Mouse (Mus musculus) thymus, adult 18-20 months (tissue): ENCODE results near the gene Serpinf1.

ENCODE experiments used
- DNase-seq, 2 experiments: peaks; one replicate each; pipeline ENCODE4 v3.0.0; 2022; ENCODE audit warnings: mixed read lengths in 2 of 2

Gene Serpinf1

GRCm38 (mm10) chr11:75455041-75455736 is 32.7 kb upstream of the Serpinf1 start:
- DNase-seq, result peak in 1 of 2 experiments; percentile 26

DNA sequence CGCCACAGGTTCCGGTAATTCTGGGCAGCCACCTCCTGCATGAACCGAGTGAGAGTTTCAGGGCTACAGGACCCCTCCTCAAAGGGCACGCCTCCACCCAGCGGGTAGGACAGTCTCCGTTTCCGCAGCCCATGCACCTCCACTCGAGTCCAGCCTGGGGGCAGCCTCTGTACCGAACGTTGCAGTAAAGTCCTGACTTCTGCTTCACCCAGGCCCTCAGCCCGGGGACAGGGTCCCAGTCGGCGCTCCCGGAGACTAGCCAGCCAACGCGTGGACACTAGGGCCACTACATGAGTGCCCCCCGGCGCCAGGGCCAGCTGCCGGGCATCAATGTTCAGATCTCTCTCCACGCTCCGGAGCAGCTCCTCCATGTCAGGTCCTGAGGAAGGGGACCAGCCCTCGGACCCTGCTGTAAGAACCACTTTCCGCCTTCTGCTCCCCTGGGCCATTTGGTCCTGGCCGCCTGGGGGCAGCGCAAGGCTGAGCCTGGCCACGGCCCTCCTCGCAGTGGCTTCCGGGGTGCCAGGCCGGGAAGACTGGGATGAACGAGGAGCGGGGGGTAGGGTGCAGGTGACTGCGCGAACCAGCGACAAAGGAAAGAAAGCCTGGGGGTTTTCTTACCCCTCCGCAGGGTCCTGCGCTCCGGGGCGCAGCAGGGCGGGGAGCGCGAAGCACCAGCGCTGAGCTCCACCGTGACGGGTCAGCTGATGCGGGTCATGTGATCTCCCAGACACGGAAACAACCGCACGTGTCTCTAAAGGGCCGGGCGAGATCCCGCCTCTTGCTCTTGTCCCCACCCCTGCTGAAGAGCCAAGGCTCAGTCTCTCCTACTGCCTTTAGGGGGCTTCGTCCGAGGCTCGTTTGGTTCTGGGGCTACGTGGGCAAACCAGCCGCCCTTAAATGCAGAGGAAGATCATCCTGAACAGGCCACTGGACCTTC is 31.8 kb upstream of the Serpinf1 start, which contains the start of gene Wdr81:
TSS of gene Wdr81 (minus strand) at position 727 of the 940 bp plus-strand sequence.
- DNase-seq, result peak; percentile 83 to 90

DNA sequence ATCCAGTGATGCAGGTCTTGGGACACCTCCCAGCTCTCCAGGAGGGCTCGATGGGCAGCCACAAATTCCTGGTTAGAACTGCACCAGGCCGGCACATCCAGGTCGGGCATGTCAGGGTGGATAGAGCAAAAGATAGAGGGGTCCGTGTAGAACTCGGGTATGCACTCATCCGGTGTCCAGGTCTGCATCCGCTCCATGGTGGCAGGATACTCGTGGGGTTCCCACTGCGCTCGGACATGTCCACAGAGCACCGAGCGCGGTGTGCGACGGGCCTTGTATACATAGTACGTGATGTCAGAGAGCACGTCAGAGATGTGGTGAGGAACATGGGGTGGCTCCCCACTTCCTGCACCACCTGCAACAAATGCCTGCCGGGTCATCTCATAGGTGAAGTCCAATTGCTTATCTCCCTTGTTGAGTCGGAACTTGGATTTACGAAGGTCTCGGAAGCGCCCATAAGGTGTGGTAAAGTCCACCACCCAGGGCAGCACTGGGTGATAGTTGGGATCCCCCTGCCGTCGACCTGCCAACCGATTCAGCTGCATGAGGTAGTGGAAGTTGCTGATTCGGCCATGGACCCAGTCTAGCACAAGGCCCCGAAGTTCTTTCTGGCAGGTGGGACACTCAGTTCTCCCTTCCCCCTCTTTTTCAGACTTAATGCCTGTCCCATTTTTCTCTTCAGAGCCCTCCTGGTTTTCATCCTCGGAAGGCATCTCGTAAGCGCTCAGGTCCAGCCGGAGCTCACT is 30.5 kb upstream of the Serpinf1 start:
- peak in 1 of 2 experiments; percentile 7 for DNase-seq

- peak in 1 of 2 experiments; percentile 5 for DNase-seq
Measured at GRCm38 (mm10) chr11:75452081-75452480, 29.6 kb upstream of the Serpinf1 start.

- peak in 1 of 2 experiments; percentile 4 for DNase-seq
Measured at GRCm38 (mm10) chr11:75450936-75451335, 28.4 kb upstream of the Serpinf1 start.

GRCm38 (mm10) chr11:75450304-75450908 is 27.9 kb upstream of the Serpinf1 start:
- no peak for DNase-seq

- no peak for DNase-seq
Measured at GRCm38 (mm10) chr11:75449695-75450094, 27.2 kb upstream of the Serpinf1 start.

DNA sequence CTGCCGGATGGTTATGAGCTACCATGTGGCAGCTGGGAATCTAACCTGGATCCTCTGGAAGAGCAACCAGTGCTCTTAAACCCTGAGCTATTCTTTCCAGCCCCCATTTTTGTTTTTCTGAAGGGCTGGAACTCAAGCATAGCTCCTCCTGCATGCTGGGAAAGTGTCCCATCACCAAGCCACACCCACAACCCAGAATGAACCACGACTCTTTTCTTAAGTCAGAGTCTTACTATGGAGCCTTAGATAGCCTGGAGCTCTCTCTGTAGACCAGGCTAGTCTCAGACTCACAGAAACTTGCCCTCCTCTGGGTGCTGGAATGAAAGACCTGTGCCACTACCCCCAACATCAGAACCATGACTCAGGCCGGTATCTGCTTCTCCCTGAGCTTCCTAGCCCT is 26.1 kb upstream of the Serpinf1 start:
- DNase-seq, result no peak

GRCm38 (mm10) chr11:75443711-75444110 is 21.2 kb upstream of the Serpinf1 start:
- no peak for DNase-seq

DNA sequence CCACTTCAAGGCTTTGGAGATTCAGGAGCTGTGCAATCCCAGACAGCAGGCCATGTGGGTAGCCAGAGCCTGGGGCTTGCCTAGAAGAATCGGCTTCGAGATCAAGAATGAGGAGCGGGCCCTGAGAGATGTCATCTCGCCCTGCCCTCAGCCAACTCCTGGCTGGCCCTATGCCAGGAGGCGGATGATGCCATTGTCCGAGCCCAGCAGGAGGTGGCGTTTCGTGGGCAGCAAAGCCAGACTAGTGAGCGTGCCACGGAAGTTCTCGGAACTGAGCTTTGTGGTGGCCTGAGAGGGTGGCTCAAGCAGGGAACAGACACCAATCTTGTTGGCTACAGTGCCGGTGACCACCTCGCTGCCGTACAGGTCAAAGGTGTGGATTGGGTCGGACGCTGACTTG is 19.1 kb upstream of the Serpinf1 start:
- DNase-seq, result no peak

- DNase-seq, result no peak
Measured at GRCm38 (mm10) chr11:75441034-75441433, 18.5 kb upstream of the Serpinf1 start.

- DNase-seq, result no peak
Measured at GRCm38 (mm10) chr11:75439951-75440350, 17.4 kb upstream of the Serpinf1 start.

DNA sequence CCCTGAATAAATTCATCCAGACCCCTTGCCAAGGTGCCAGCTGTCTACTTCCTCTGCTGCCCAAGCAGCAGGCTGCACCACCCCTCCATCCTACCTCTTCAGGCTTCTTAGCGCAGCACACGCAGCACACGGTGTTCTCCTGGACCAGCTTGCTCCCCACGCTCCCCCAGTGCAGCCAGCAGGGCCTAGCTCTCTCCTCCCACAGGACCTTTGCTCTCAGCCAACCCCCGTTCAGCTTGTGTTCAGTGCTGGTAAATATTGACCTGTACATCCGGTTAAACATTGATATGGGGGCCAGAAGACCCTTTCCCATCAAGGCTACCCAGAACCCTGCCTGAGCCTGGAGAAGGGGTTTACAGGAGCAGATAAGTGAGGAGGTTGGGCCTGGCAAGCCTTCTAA is 16.9 kb upstream of the Serpinf1 start, which contains the start of gene Serpinf2:
TSS of gene Serpinf2 (minus strand) at position 229 of the 400 bp plus-strand sequence.
- DNase-seq, result no peak

GRCm38 (mm10) chr11:75438804-75439203 is 16.3 kb upstream of the Serpinf1 start:
- DNase-seq, result no peak

DNA sequence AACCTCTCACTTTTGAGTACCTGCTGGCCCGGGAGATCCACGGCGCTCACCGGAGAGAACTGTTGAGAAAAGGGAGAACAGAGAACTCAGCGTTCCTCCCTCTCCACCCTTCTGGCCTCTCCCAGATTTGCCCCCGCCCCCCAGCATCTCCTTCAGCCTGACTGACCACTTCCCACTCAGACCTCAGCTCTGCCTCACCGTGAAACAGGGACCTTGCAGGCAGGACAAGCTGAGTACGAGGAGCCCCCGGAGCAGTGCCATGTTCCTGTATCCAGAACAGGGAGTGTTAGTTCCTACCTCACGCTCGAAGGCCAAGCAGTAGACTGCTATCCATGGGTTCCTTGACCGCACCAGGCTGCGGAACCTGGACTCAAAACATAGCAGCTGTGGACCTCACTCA is 15.7 kb upstream of the Serpinf1 start:
- no peak for DNase-seq

DNA sequence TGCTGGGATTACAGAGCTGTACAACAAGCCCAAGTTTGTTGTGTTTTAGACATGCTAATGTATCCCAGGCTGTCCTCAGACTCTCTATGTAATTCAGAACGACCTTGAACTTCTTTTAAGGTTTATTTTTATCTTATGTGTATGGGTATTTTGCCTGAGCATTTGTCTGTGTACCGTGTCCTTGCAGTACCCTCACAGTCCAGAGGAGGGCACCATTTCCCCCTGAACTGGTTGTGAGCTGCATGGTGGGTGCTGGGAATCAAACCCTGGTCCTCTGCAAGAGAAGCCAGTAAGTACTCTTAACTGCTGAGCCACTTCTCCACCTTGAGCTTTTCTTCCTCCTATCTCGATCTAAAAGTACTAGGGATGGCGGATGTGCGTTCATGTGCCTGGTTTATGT is 11.6 kb upstream of the Serpinf1 start:
- no peak for DNase-seq

- no peak for DNase-seq
Measured at GRCm38 (mm10) chr11:75431307-75431706, 8.8 kb upstream of the Serpinf1 start.

- peak in 1 of 2 experiments; percentile 60 for DNase-seq
Measured at GRCm38 (mm10) chr11:75429019-75429705, 6.7 kb upstream of the Serpinf1 start.

- DNase-seq, result no peak
Measured at GRCm38 (mm10) chr11:75424459-75424858, 2.0 kb upstream of the Serpinf1 start.

GRCm38 (mm10) chr11:75424033-75424432 is 1.5 kb upstream of the Serpinf1 start:
- DNase-seq, result no peak

DNA sequence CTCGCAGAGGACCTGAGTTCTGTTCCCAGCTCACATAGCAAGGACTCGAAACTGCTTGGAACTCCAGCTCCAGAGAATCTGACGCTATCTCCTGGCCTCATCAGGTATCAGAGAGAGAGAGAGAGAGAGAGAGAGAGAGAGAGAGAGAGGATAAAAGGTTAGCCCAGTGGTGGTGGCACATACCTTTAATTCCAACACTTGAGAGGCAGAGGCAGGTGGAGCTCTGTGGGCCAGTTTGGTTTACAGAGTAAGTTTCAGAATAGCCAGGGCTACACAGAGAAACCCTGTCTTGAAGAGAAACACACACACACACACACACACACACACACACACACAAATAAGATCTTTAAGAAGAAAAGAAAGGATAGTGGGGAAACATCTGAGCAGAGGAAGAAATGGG is 590 bp upstream of the Serpinf1 start:
- DNase-seq, result no peak
